ENCODE assay signal across 8 mouse cellular contexts in the genomic region with DNA sequence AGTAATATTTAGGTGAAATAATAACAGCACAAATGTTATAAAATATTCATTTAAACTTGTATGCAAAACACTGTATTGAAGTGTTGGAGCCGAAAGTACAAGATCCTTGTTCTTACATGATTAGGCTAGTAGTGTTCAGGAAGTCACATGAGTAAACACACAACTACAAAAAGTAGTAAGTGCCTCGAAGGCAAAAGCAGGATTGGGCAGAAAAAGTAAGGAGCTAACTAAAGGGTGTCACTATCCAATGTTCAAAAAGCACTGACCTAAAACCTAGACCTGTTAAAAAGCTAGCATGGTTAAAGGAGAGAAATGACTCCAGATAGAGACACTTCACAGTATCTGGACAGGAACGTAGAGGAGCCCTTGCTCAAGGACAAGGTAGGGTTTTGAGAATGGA. TPM values are rescaled to one million over a fixed set of nuclear protein-coding genes. Genes with fewer than 3 reads are reported as not detected.
DNase-seq lines count a peak whose midpoint lies in the region; ATAC-seq and TF ChIP-seq lines count a peak whose summit lies in the region.

No protein-coding gene starts in this region.

- no peak for ATAC-seq in kidney, embryonic 14.5 days (ENCODE audit: low FRiP score, low TSS enrichment)

- no peaks in the 10 kb centered on the region for H3K36me3 ChIP-seq in kidney, embryonic 14.5 days (ENCODE audit: control insufficient read depth, insufficient read depth, low read length)
- peaks cover 3% of the 10 kb centered on the region for H3K36me3 ChIP-seq in myocyte (ENCODE audit: control insufficient read depth, insufficient read depth)

- H3K9me3 ChIP-seq in kidney, embryonic 14.5 days (ENCODE audit: control insufficient read depth, low read length): no peaks in the 10 kb centered on the region

- peak overlapping the region; percentile 83 for H3K4me3 ChIP-seq in kidney, embryonic 14.5 days (ENCODE audit: low read length)
- peak overlapping the region; percentile 34 for H3K4me3 ChIP-seq in brown adipose tissue, adult 24 weeks (ENCODE audit: insufficient read depth, low read depth, low read length)
- H3K4me3 ChIP-seq in myocyte: peak overlapping the region; percentile 96

- no peak overlapping the region for H3ac ChIP-seq in myocyte (ENCODE audit: control insufficient read depth, insufficient read length)

- no peak overlapping the region for H3K27ac ChIP-seq in kidney, embryonic 14.5 days (ENCODE audit: low read depth, low read length)
- no peak overlapping the region for H3K27ac ChIP-seq in brown adipose tissue, adult 24 weeks (replicated peaks; ENCODE audit: low read depth, low read length)

- peak overlapping the region; percentile 85 for H3K9ac ChIP-seq in kidney, embryonic 14.5 days (ENCODE audit: low read depth, low read length)

- H3K4me2 ChIP-seq in kidney, embryonic 14.5 days (replicated peaks; ENCODE audit: low read depth, low read length): peak overlapping the region; percentile 73
- H3K4me2 ChIP-seq in myocyte (ENCODE audit: low read depth): peak overlapping the region; percentile 86

- 62% methylated on average over 3 of the region's 3 CpGs for WGBS in kidney, embryonic 14.5 days

- TF ChIP-seq POLR2A in myocyte (IDR thresholded peaks at IDR 0.05; ENCODE audit: insufficient read length, low read depth): no peak

- peaks cover 49% of the 10 kb centered on the region for H3K79me2 ChIP-seq in myocyte (ENCODE audit: control insufficient read depth, insufficient read depth)

- H3K4me1 ChIP-seq in kidney, embryonic 14.5 days (ENCODE audit: control insufficient read depth, insufficient read depth, low read length): peaks cover 9% of the 10 kb centered on the region
- no peaks in the 10 kb centered on the region for H3K4me1 ChIP-seq in brown adipose tissue, adult 24 weeks (ENCODE audit: control insufficient read depth, insufficient read depth, insufficient read length, low read length)

- H3K27me3 ChIP-seq in kidney, embryonic 14.5 days (ENCODE audit: control insufficient read depth, insufficient read depth, low read length): no peaks in the 10 kb centered on the region
- H3K27me3 ChIP-seq in myocyte (ENCODE audit: control insufficient read depth, insufficient read depth, insufficient read length): no peaks in the 10 kb centered on the region

- no peak for DNase-seq in kidney, postnatal 25 days
- peak; percentile 41 for DNase-seq in induced T-regulatory cell, adult 2 months (ENCODE audit: low read depth)
- no peak for DNase-seq in retina, postnatal 1 day
- DNase-seq in frontal cortex, postnatal 14 days (ENCODE audit: low spot score in 2 of 2): no peak
- DNase-seq in cerebellum, postnatal 4 days (ENCODE audit: low spot score in 2 of 2): no peak

TF ChIP-seq in myocyte, 11 proteins besides CTCF, POLR2A, EP300 and RAD21:
- no peak for TF ChIP-seq SRF (IDR thresholded peaks at IDR 0.05; ENCODE audit: control insufficient read depth, insufficient read length, low read depth)
- TF ChIP-seq TCF12 (IDR thresholded peaks at IDR 0.05; ENCODE audit: insufficient read depth, poor library complexity, severe bottlenecking): no peak
- no peak for TF ChIP-seq CEBPB (IDR thresholded peaks at IDR 0.05; ENCODE audit: insufficient read depth, poor library complexity, severe bottlenecking)
- TF ChIP-seq MYOD1 (IDR thresholded peaks at IDR 0.05; ENCODE audit: control insufficient read depth in 1 of 3, insufficient read length in 2 of 3, low read depth in 2 of 3): no peak
- no peak for TF ChIP-seq MAX (IDR thresholded peaks at IDR 0.05; ENCODE audit: low read depth)
- TF ChIP-seq REST (IDR thresholded peaks at IDR 0.05; ENCODE audit: insufficient read depth, insufficient read length): no peak
- TF ChIP-seq USF1 (IDR thresholded peaks at IDR 0.05; ENCODE audit: low read depth): no peak

RNA-seq across cellular contexts. Expression of a gene that starts 0.9 kb away (rescaled TPM):
- 80.3 and 123 TPM in 2 replicates for polyA plus RNA-seq in kidney, embryonic 14.5 days (2014; fragmentation: Nextera tagmentation; extraction: Ambion mirVana)
- polyA plus RNA-seq in brown adipose tissue, adult 24 weeks (2012; ENCODE audit: insufficient read depth, insufficient read length, missing spikeins): 1.3 TPM in 1 of 2 replicates, not detected in the other
- polyA plus RNA-seq in myocyte (2012; fragmentation: generic; extraction: Trizol): 4.0 TPM

RNA-seq across cellular contexts. Expression of a gene that starts 1.2 kb away (rescaled TPM):
- polyA plus RNA-seq in kidney, embryonic 14.5 days (2014; fragmentation: Nextera tagmentation; extraction: Ambion mirVana): 19.5 and 21.9 TPM in 2 replicates
- 11.2 and 11.9 TPM in 2 replicates for polyA plus RNA-seq in brown adipose tissue, adult 24 weeks (2012; ENCODE audit: insufficient read depth, insufficient read length, missing spikeins)
- polyA plus RNA-seq in myocyte (2012; fragmentation: generic; extraction: Trizol): 2.7 TPM

RNA-seq across cellular contexts. Expression of a gene that starts 48.9 kb away (rescaled TPM):
- 16.1 and 23.1 TPM in 2 replicates for polyA plus RNA-seq in kidney, embryonic 14.5 days (2014; fragmentation: Nextera tagmentation; extraction: Ambion mirVana)
- 10.4 and 11.1 TPM in 2 replicates for polyA plus RNA-seq in brown adipose tissue, adult 24 weeks (2012; ENCODE audit: insufficient read depth, insufficient read length, missing spikeins)
- polyA plus RNA-seq in myocyte (2012; fragmentation: generic; extraction: Trizol): 4.6 TPM

RNA-seq across cellular contexts. Expression of a gene that starts 49.2 kb away (rescaled TPM):
- polyA plus RNA-seq in kidney, embryonic 14.5 days (2014; fragmentation: Nextera tagmentation; extraction: Ambion mirVana): 65.4 and 65.5 TPM in 2 replicates
- polyA plus RNA-seq in brown adipose tissue, adult 24 weeks (2012; ENCODE audit: insufficient read depth, insufficient read length, missing spikeins): 34.1 and 40.2 TPM in 2 replicates
- 22.1 TPM for polyA plus RNA-seq in myocyte (2012; fragmentation: generic; extraction: Trizol)

Comparison
In these comparisons a context has a peak if more than half of its experiments do, and no peak if none do; other contexts are left out.
1. H3K4me3 ChIP-seq: peak in every context shown above with its lines; median percentile 96 in myocyte; 83 in kidney, embryonic 14.5 days; 34 in brown adipose tissue, adult 24 weeks.
2. RNA of a gene that starts 0.9 kb away (polyA plus RNA-seq): 80.3 to 123 TPM in kidney, embryonic 14.5 days; 4.0 TPM in myocyte (single experiment) and 1.3 TPM in brown adipose tissue, adult 24 weeks; every median in the first group is over 10 times any median in the second.